Mouse (Mus musculus): ENCODE data around the gene Sod1. TPM values are rescaled to one million over a fixed set of nuclear protein-coding genes. Genes with fewer than 3 reads are reported as not detected.

Sod1 gene
- 242 TPM for total RNA-seq (2023)

GRCm38 (mm10) chr16:90220026-90220891, at the start of gene Sod1:
TSS of gene Sod1 (plus strand) at chr16:90220754.

Other genes with a start within 250 kb of the Sod1 start
- 13.2 TPM for gene Tiam1, start 77.0 kb upstream of the Sod1 start, total RNA-seq (2023)
- 102 TPM for gene Scaf4, start 63.7 kb downstream of the Sod1 start, total RNA-seq (2023)
- gene Hunk, start 165.3 kb downstream of the Sod1 start, total RNA-seq (2023): 0.09 TPM

Data from CD8-positive naive resting alpha-beta T cell, adult 57 days (primary cell).